Mouse (Mus musculus) heart, embryonic 11.5 days (tissue): ENCODE data around the gene Cdk5. TPM values are rescaled to one million over a fixed set of nuclear protein-coding genes. Genes with fewer than 3 reads are reported as not detected.

Experiments
- polyA plus RNA-seq: library from polyadenylated mRNA; unstranded; fragments of >200 nt; fragmentation: Nextera tagmentation; extraction: Ambion mirVana; gene quantifications from 2 replicates; pipeline ENCODE4 v1.2.1, GENCODE M21; 2014

Gene Cdk5
- polyA plus RNA-seq, 1 experiment from 2014 or later: 34.0 TPM

Other genes with a start within 250 kb of the Cdk5 start
- 19.4 and 20.8 TPM in 2 replicates for gene Kcnh2, start 71.9 kb downstream of the Cdk5 start, polyA plus RNA-seq
- gene Nos3, start 58.7 kb downstream of the Cdk5 start, polyA plus RNA-seq: 21.5 and 30.4 TPM in 2 replicates
- 0.49 and 1.5 TPM in 2 replicates for gene Atg9b, start 31.4 kb downstream of the Cdk5 start, polyA plus RNA-seq
- 44.6 and 53.1 TPM in 2 replicates for gene Abcb8, start 29.9 kb downstream of the Cdk5 start, polyA plus RNA-seq
- gene Asic3, start 10.1 kb downstream of the Cdk5 start, polyA plus RNA-seq: 0.20 TPM in 1 of 2 replicates, not detected in the other
- 17.7 and 17.9 TPM in 2 replicates for gene Slc4a2, start 307 bp upstream of the Cdk5 start, polyA plus RNA-seq
- gene Fastk, start 21.8 kb upstream of the Cdk5 start, polyA plus RNA-seq: 158 and 165 TPM in 2 replicates
- gene Tmub1, start 24.3 kb upstream of the Cdk5 start, polyA plus RNA-seq: 21.5 and 22.6 TPM in 2 replicates
- 24.6 and 28.8 TPM in 2 replicates for gene Agap3, start 28.6 kb upstream of the Cdk5 start, polyA plus RNA-seq
- 0.04 TPM in 1 of 2 replicates, not detected in the other for gene Gbx1, start 103.7 kb upstream of the Cdk5 start, polyA plus RNA-seq
- gene Asb10, start 117.4 kb upstream of the Cdk5 start, polyA plus RNA-seq: 3.2 and 3.4 TPM in 2 replicates
- not detected in 2 replicates for gene 4931409K22Rik, start 133.3 kb upstream of the Cdk5 start, polyA plus RNA-seq
- 75.6 and 78.6 TPM in 2 replicates for gene Abcf2, start 153.9 kb upstream of the Cdk5 start, polyA plus RNA-seq
- 8.1 and 9.8 TPM in 2 replicates for gene Chpf2, start 163.2 kb upstream of the Cdk5 start, polyA plus RNA-seq
- 73.2 and 76.1 TPM in 2 replicates for gene Smarcd3, start 200.9 kb upstream of the Cdk5 start, polyA plus RNA-seq